Mouse (Mus musculus) C2C12 (cell line): Measurements from ENCODE around the gene R3hcc1l.

Experiments used
- CTCF ChIP-seq: IDR thresholded peaks from one replicate; pipeline ENCODE4 v1.5.1; 2011; ENCODE audit not compliant: control insufficient read depth, insufficient read depth, insufficient read length
- USF1 ChIP-seq: IDR thresholded peaks from one replicate; pipeline ENCODE4 v1.6.1; 2011; ENCODE audit warnings: low read depth, mild to moderate bottlenecking, control low read depth, moderate library complexity

- no peak for TF ChIP-seq CTCF
- no peak for TF ChIP-seq USF1
These were observed 25.2 kb upstream of the R3hcc1l start for GRCm38 (mm10) chr19:42493257-42493917.
